Mouse (Mus musculus) MEL (cell line): ENCODE results near the gene Wdr54.

Experiments
- JUND ChIP-seq: IDR thresholded peaks from 2 replicates; pipeline ENCODE4 v1.6.1; 2011; ENCODE audit warnings: low read depth, mild to moderate bottlenecking, improper control_type of control experiment, low read length
- MAX ChIP-seq: IDR thresholded peaks from 2 replicates; pipeline ENCODE4 v1.6.1; 2011; ENCODE audit warnings: low read length, improper control_type of control experiment
- NELFE ChIP-seq: IDR thresholded peaks from 2 replicates; pipeline ENCODE4 v1.6.1; 2011; ENCODE audit warnings: low read depth, low read length, improper control_type of control experiment
- POLR2A ChIP-seq, 2 experiments: IDR thresholded peaks; 2 replicates each; pipeline ENCODE4 v1.6.1; 2011 to 2012; ENCODE audit warnings: low read length in 2 of 2, mild to moderate bottlenecking in 2 of 2, control low read depth in 1 of 2, improper control_type of control experiment in 1 of 2, low read depth in 1 of 2, moderate library complexity in 1 of 2; ENCODE audit not compliant: control insufficient read depth in 1 of 2, insufficient read depth in 1 of 2, poor library complexity in 1 of 2
- TCF12 ChIP-seq: IDR thresholded peaks from 2 replicates; pipeline ENCODE4 v1.6.1; 2014; ENCODE audit warnings: low read depth, mild to moderate bottlenecking, inconsistent platforms, low read length, improper control_type of control experiment, moderate library complexity
- USF2 ChIP-seq, 2 experiments: IDR thresholded peaks; 2 replicates each; pipeline ENCODE4 v1.6.1; 2011 to 2012; ENCODE audit warnings: improper control_type of control experiment in 2 of 2, low read length in 2 of 2, borderline replicate concordance in 1 of 2, inconsistent platforms in 1 of 2, low read depth in 1 of 2, mild to moderate bottlenecking in 1 of 2; ENCODE audit not compliant: insufficient read depth in 1 of 2

- no peak for TF ChIP-seq USF2 (IDR thresholded peaks at IDR 0.05; ENCODE audit: borderline replicate concordance in 1 of 2, insufficient read depth in 1 of 2, low read depth in 1 of 2, low read length in 2 of 2)
- TF ChIP-seq POLR2A (IDR thresholded peaks at IDR 0.05; ENCODE audit: control insufficient read depth in 1 of 2, insufficient read depth in 1 of 2, low read depth in 1 of 2, low read length in 2 of 2, poor library complexity in 1 of 2): no peak
- TF ChIP-seq TCF12: no peak
- TF ChIP-seq MAX: no peak
- no peak for TF ChIP-seq JUND
- TF ChIP-seq NELFE: no peak
These were observed 39.1 kb downstream of the Wdr54 start for GRCm38 (mm10) chr6:83117165-83117438.
